Mouse (Mus musculus) brain, embryonic 14.5 days (tissue): ENCODE results near the gene Pank4.

ENCODE experiments used
- CTCF ChIP-seq: fragments of 200-500 bp; IDR thresholded peaks from 2 replicates; pipeline ENCODE4 v1.5.1; 2012; ENCODE audit warnings: inconsistent platforms, mild to moderate bottlenecking, moderate library complexity, borderline replicate concordance; ENCODE audit not compliant: insufficient read depth, insufficient read length; ENCODE audit errors: extremely low read depth
- POLR2A ChIP-seq: fragments of 200-500 bp; IDR thresholded peaks from 2 replicates; pipeline ENCODE4 v1.6.1; 2012; ENCODE audit warnings: mild to moderate bottlenecking, inconsistent platforms, borderline replicate concordance; ENCODE audit not compliant: poor library complexity, insufficient read depth, insufficient read length, severe bottlenecking; ENCODE audit errors: extremely low read depth

DNA sequence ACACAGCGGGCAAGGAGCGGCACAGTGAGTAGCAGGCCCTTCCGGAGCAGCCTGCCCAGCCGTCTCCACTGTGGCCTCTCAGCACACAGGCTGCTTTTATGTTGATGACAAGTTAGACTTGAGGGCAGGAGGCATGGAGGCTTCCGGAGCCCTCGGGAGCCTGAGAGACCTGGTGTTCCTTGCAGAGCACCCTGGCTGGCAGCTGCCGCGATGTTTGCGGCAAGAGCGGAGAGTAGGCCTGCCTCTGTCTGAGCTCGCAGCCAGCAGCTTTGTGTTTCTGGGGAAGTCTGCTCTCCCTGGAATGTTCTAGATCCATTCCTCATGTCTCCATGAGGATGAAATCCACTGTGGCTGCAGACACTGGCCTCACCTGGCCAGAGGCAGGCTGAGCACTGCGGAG, 8.6 kb downstream of the Pank4 start:
- TF ChIP-seq POLR2A (no peak), CTCF (no peak)
